Mouse (Mus musculus) ES-E14 (cell line): ENCODE results near the gene Hoxd13.

Experiments
- CHD2 ChIP-seq: IDR thresholded peaks from 2 replicates; pipeline ENCODE4 v1.6.1; 2014; ENCODE audit warnings: mild to moderate bottlenecking, low read depth, low read length, inconsistent platforms
- HCFC1 ChIP-seq: IDR thresholded peaks from 2 replicates; pipeline ENCODE4 v1.6.1; 2012; ENCODE audit warnings: low read length, inconsistent platforms, borderline replicate concordance; ENCODE audit not compliant: insufficient read depth
- MAFK ChIP-seq: IDR thresholded peaks from 2 replicates; pipeline ENCODE4 v1.6.1; 2014; ENCODE audit warnings: mild to moderate bottlenecking, low read depth, low read length, inconsistent platforms; ENCODE audit not compliant: insufficient read depth
- ZNF384 ChIP-seq: IDR thresholded peaks from 2 replicates; pipeline ENCODE4 v1.6.1; 2012; ENCODE audit warnings: low read depth, low read length, inconsistent platforms

- TF ChIP-seq HCFC1, result no peak
- TF ChIP-seq MAFK, result no peak
- no peak for TF ChIP-seq CHD2
- no peak for TF ChIP-seq ZNF384
Measured at GRCm38 (mm10) chr2:74683471-74683951, 15.4 kb downstream of the Hoxd13 start.
